Mouse (Mus musculus): ENCODE measurements around the gene Cd207. TPM values are rescaled to one million over a fixed set of nuclear protein-coding genes. Genes with fewer than 3 reads are reported as not detected.
A peak's percentile ranks its signal among the peaks of the same experiment; 100 is the strongest.
"Not testable (repeated sequence)": the region's sequence is repeated elsewhere in the genome, so short reads cannot be mapped to it uniquely, and the experiment has no call there.

The Cd207 gene
- polyA plus RNA-seq, 1 experiment from 2014 or later, result not detected

- Histone ChIP-seq H3K4me1 (peaks cover 4% of the 10 kb centered on the region; the same call in 1 of the 2 replicates), H3K27me3 (peaks cover 94% of the 10 kb centered on the region), H3K36me3 (no peaks in the 10 kb centered on the region), H3K27ac (no peak overlapping the region), H3K9ac (no peak overlapping the region), H3K4me3 (replicated peaks) (no peak overlapping the region), H3K4me2 (no peak overlapping the region), H3K9me3 (replicated peaks) (no peaks in the 10 kb centered on the region)
- WGBS, result 1% methylated on average over 12 of the region's 12 CpGs
- ATAC-seq (replicated peaks; ENCODE audit: low FRiP score), result no peak
Observed at GRCm38 (mm10) chr6:83692962-83693361, 15.3 kb upstream of the Cd207 start.

GRCm38 (mm10) chr6:83690936-83691335, 13.3 kb upstream of the Cd207 start:
- H3K36me3 ChIP-seq, result no peaks in the 10 kb centered on the region
- 0 out of 2 replicates have a peak, but pooled peaks have one; percentile 40 for ATAC-seq (replicated peaks; ENCODE audit: low FRiP score)
- no peaks in the 10 kb centered on the region for H3K9me3 ChIP-seq (replicated peaks)
- 44% methylated on average over 2 of the region's 2 CpGs for WGBS
- no peak overlapping the region for H3K9ac ChIP-seq
- no peak overlapping the region for H3K4me3 ChIP-seq (replicated peaks)
- H3K4me1 ChIP-seq, result peaks cover 4% of the 10 kb centered on the region; the same call in 1 of the 2 replicates
- H3K27ac ChIP-seq, result no peak overlapping the region
- H3K27me3 ChIP-seq, result peaks cover 93% of the 10 kb centered on the region
- H3K4me2 ChIP-seq, result no peak overlapping the region

GRCm38 (mm10) chr6:83690277-83690676, 12.6 kb upstream of the Cd207 start:
- Histone ChIP-seq H3K27ac (no peak overlapping the region), H3K4me3 (replicated peaks) (no peak overlapping the region), H3K27me3 (peaks cover 93% of the 10 kb centered on the region), H3K4me2 (no peak overlapping the region), H3K9me3 (replicated peaks) (no peaks in the 10 kb centered on the region), H3K4me1 (peaks cover 4% of the 10 kb centered on the region; the same call in 1 of the 2 replicates), H3K36me3 (no peaks in the 10 kb centered on the region), H3K9ac (no peak overlapping the region)
- ATAC-seq (replicated peaks; ENCODE audit: low FRiP score), result no peak
- 35% methylated on average over 4 of the region's 5 CpGs for WGBS

GRCm38 (mm10) chr6:83689374-83689773, 11.7 kb upstream of the Cd207 start:
- ATAC-seq (replicated peaks; ENCODE audit: low FRiP score), result no peak
- Histone ChIP-seq H3K9me3 (replicated peaks) (no peaks in the 10 kb centered on the region), H3K9ac (no peak overlapping the region), H3K4me3 (replicated peaks) (no peak overlapping the region), H3K27ac (no peak overlapping the region), H3K4me1 (peaks cover 4% of the 10 kb centered on the region; the same call in 1 of the 2 replicates), H3K27me3 (peaks cover 90% of the 10 kb centered on the region), H3K4me2 (no peak overlapping the region), H3K36me3 (no peaks in the 10 kb centered on the region)
- WGBS, result 83% methylated on average over 4 of the region's 4 CpGs

- no peak overlapping the region for H3K9ac ChIP-seq
- H3K4me2 ChIP-seq, result no peak overlapping the region
- no peaks in the 10 kb centered on the region for H3K4me1 ChIP-seq
- no peak overlapping the region for H3K4me3 ChIP-seq (replicated peaks)
- no peaks in the 10 kb centered on the region for H3K36me3 ChIP-seq
- H3K27ac ChIP-seq, result no peak overlapping the region
- peaks cover 11% of the 10 kb centered on the region; the same call in 1 of the 2 replicates for H3K27me3 ChIP-seq
- 5% methylated on average over 4 of the region's 4 CpGs for WGBS
- no peak for ATAC-seq (replicated peaks; ENCODE audit: low FRiP score)
- H3K9me3 ChIP-seq (replicated peaks), result no peaks in the 10 kb centered on the region
Observed at GRCm38 (mm10) chr6:83673395-83673794, 4.3 kb downstream of the Cd207 start.

- Histone ChIP-seq H3K27me3 (no peaks in the 10 kb centered on the region), H3K4me3 (replicated peaks) (no peak overlapping the region), H3K9me3 (replicated peaks) (no peaks in the 10 kb centered on the region), H3K4me1 (no peaks in the 10 kb centered on the region), H3K4me2 (no peak overlapping the region), H3K36me3 (no peaks in the 10 kb centered on the region), H3K9ac (no peak overlapping the region), H3K27ac (no peak overlapping the region)
- 90% methylated on average over 2 of the region's 2 CpGs for WGBS
- ATAC-seq (replicated peaks; ENCODE audit: low FRiP score), result no peak
Observed at GRCm38 (mm10) chr6:83665009-83665408, 12.6 kb downstream of the Cd207 start.

- Histone ChIP-seq H3K4me3 (replicated peaks) (no peak overlapping the region), H3K4me2 (no peak overlapping the region), H3K27me3 (no peaks in the 10 kb centered on the region), H3K9ac (no peak overlapping the region), H3K27ac (no peak overlapping the region), H3K36me3 (no peaks in the 10 kb centered on the region), H3K9me3 (replicated peaks) (no peaks in the 10 kb centered on the region), H3K4me1 (no peaks in the 10 kb centered on the region)
- 76% methylated on average over 4 of the region's 4 CpGs for WGBS
- no peak for ATAC-seq (replicated peaks; ENCODE audit: low FRiP score)
Observed at GRCm38 (mm10) chr6:83660821-83661220, 16.8 kb downstream of the Cd207 start.

- no peaks in the 10 kb centered on the region for H3K36me3 ChIP-seq
- no peak within 1 kb of the TSS for H3K4me2 ChIP-seq
- no peak within 1 kb of the TSS for H3K9ac ChIP-seq
- H3K27ac ChIP-seq, result no peak within 1 kb of the TSS
- no peaks in the 10 kb centered on the region for H3K9me3 ChIP-seq (replicated peaks)
- no peak within 1 kb of the TSS for H3K4me3 ChIP-seq (replicated peaks)
- H3K4me1 ChIP-seq, result no peaks in the 10 kb centered on the region
- WGBS, result 95% methylated on average over 2 of the region's 2 CpGs
- no peak for ATAC-seq (replicated peaks; ENCODE audit: low FRiP score)
- no peaks in the 10 kb centered on the region for H3K27me3 ChIP-seq
Observed at GRCm38 (mm10) chr6:83656087-83656486, 21.6 kb downstream of the Cd207 start, which contains the start of gene Clec4f. Clec4f (minus strand) TSS chr6:83656187.

GRCm38 (mm10) chr6:83646715-83647114, 30.9 kb downstream of the Cd207 start:
- Histone ChIP-seq H3K4me2 (no peak overlapping the region), H3K4me1 (no peaks in the 10 kb centered on the region), H3K9me3 (replicated peaks) (no peaks in the 10 kb centered on the region), H3K9ac (no peak overlapping the region), H3K36me3 (no peaks in the 10 kb centered on the region), H3K4me3 (replicated peaks) (no peak overlapping the region), H3K27ac (no peak overlapping the region), H3K27me3 (0 out of 2 replicates have a peak, but pooled peaks cover 3% of the 10 kb centered on the region)
- no peak for ATAC-seq (replicated peaks; ENCODE audit: low FRiP score)
- 86% methylated on average over 10 of the region's 10 CpGs for WGBS

- 86% methylated on average over 1 of the region's 1 CpGs for WGBS
Observed at GRCm38 (mm10) chr6:83635329-83635728, 42.3 kb downstream of the Cd207 start.

GRCm38 (mm10) chr6:83634631-83635030, 43.0 kb downstream of the Cd207 start:
- H3K4me3 ChIP-seq (replicated peaks); H3K27ac ChIP-seq; H3K27me3 ChIP-seq; H3K9me3 ChIP-seq (replicated peaks); H3K4me2 ChIP-seq; H3K9ac ChIP-seq; H3K36me3 ChIP-seq; H3K4me1 ChIP-seq; ATAC-seq (replicated peaks; ENCODE audit: low FRiP score): not testable (repeated sequence)
- WGBS, result 70% methylated on average over 4 of the region's 4 CpGs

More at GRCm38 (mm10) chr6:83635329-83635728, 42.3 kb downstream of the Cd207 start:
- H3K27ac ChIP-seq, result no peak overlapping the region
- H3K4me3 ChIP-seq (replicated peaks), result no peak overlapping the region
- peaks cover 6% of the 10 kb centered on the region; the same call in 1 of the 2 replicates for H3K27me3 ChIP-seq
- no peak for ATAC-seq (replicated peaks; ENCODE audit: low FRiP score)
- H3K36me3 ChIP-seq, result no peaks in the 10 kb centered on the region
- H3K9me3 ChIP-seq (replicated peaks), result no peaks in the 10 kb centered on the region
- H3K9ac ChIP-seq, result no peak overlapping the region
- H3K4me2 ChIP-seq, result no peak overlapping the region
- no peaks in the 10 kb centered on the region for H3K4me1 ChIP-seq

- H3K36me3 ChIP-seq; H3K27me3 ChIP-seq; H3K27ac ChIP-seq; H3K4me2 ChIP-seq; H3K9ac ChIP-seq; ATAC-seq (replicated peaks; ENCODE audit: low FRiP score); H3K4me1 ChIP-seq; H3K9me3 ChIP-seq (replicated peaks); H3K4me3 ChIP-seq (replicated peaks): not testable (repeated sequence)
- WGBS, result 35% methylated on average over 5 of the region's 5 CpGs
Observed at GRCm38 (mm10) chr6:83634106-83634505, 43.6 kb downstream of the Cd207 start.

GRCm38 (mm10) chr6:83631815-83632214, 45.8 kb downstream of the Cd207 start:
- 80% methylated on average over 4 of the region's 4 CpGs for WGBS
- H3K27me3 ChIP-seq, result peaks cover 6% of the 10 kb centered on the region; the same call in 1 of the 2 replicates

More at GRCm38 (mm10) chr6:83631815-83632214, 45.8 kb downstream of the Cd207 start:
- Histone ChIP-seq H3K9me3 (replicated peaks) (no peaks in the 10 kb centered on the region), H3K36me3 (no peaks in the 10 kb centered on the region), H3K4me2 (no peak overlapping the region), H3K4me1 (no peaks in the 10 kb centered on the region), H3K27ac (no peak overlapping the region), H3K4me3 (replicated peaks) (no peak overlapping the region), H3K9ac (no peak overlapping the region)
- no peak for ATAC-seq (replicated peaks; ENCODE audit: low FRiP score)

Data from kidney, embryonic 15.5 days (tissue).